Mouse (Mus musculus) stomach, postnatal 0 days (tissue): Measurements from ENCODE around the gene Psors1c2. TPM values are rescaled to one million over a fixed set of nuclear protein-coding genes. Genes with fewer than 3 reads are reported as not detected.
A peak's percentile ranks its signal among the peaks of the same experiment; 100 is the strongest.

Experiments
- ATAC-seq: fragments of 200-750 bp; cut with Nextera tagmentation; 2 replicates; pipeline ENCODE4 v1.8.0; 2017; ENCODE audit not compliant: low FRiP score, low TSS enrichment
- DNase-seq: peaks from one replicate; pipeline ENCODE4 v3.0.0-alpha.2; 2016; ENCODE audit warnings: low spot score
- H3K27ac ChIP-seq: fragments of 300-500 bp; sonication (generic); replicated peaks from 2 replicates; pipeline ENCODE4 v1.5.1; 2014; ENCODE audit warnings: mild to moderate bottlenecking, control low read depth
- H3K27me3 ChIP-seq: fragments of 300-500 bp; sonication (generic); 2 replicates; pipeline ENCODE4 v1.6.1; 2014; ENCODE audit warnings: low read length; ENCODE audit not compliant: control insufficient read depth, insufficient read depth
- H3K36me3 ChIP-seq: fragments of 300-500 bp; sonication (generic); 2 replicates; pipeline ENCODE4 v1.6.1; 2014; ENCODE audit warnings: low read length, mixed read lengths; ENCODE audit not compliant: control insufficient read depth, insufficient read depth
- H3K4me1 ChIP-seq: fragments of 300-500 bp; sonication (generic); replicated peaks from 2 replicates; pipeline ENCODE4 v1.6.1; 2014; ENCODE audit warnings: antibody characterized with exemption; ENCODE audit not compliant: control insufficient read depth, insufficient read depth
- H3K4me2 ChIP-seq: fragments of 300-500 bp; sonication (generic); replicated peaks from 2 replicates; pipeline ENCODE4 v1.6.1; 2014; ENCODE audit warnings: low read depth, mild to moderate bottlenecking, control low read depth, moderate library complexity
- H3K4me3 ChIP-seq: fragments of 300-500 bp; sonication (generic); 2 replicates; pipeline ENCODE4 v1.5.1; 2014; ENCODE audit warnings: low read depth, low read length, control low read depth
- H3K9ac ChIP-seq: fragments of 300-500 bp; sonication (generic); 2 replicates; pipeline ENCODE4 v1.6.1; 2014; ENCODE audit warnings: mild to moderate bottlenecking, low read length, control low read depth, mixed read lengths
- H3K9me3 ChIP-seq: fragments of 300-500 bp; sonication (generic); 2 replicates; pipeline ENCODE4 v1.6.1; 2016; ENCODE audit warnings: low read length; ENCODE audit not compliant: control insufficient read depth
- CTCF ChIP-seq: IDR thresholded peaks from 2 replicates; pipeline ENCODE4 v1.5.1; 2016; ENCODE audit warnings: antibody characterized with exemption, low read depth, mild to moderate bottlenecking, moderate library complexity
- EP300 ChIP-seq: optimal IDR thresholded peaks from 2 replicates; pipeline ENCODE3; 2016; ENCODE audit warnings: antibody characterized with exemption
- WGBS: fragments of 180-500 bp; shearing (Covaris S2); extraction: QIAGEN DNeasy Blood & Tissue Kit; methylation state at CpG from one replicate; pipeline ENCODE4 v1.1.7; 2014; 5-methylcytosine and 5-hydroxymethylcytosine counted together
- polyA plus RNA-seq: library from polyadenylated mRNA; unstranded; fragments of >200 nt; fragmentation: Nextera tagmentation; extraction: Ambion mirVana; gene quantifications from 2 replicates; pipeline ENCODE4 v1.2.1, GENCODE M21; 2015

The Psors1c2 gene
- 66.1 and 66.8 TPM in 2 replicates for polyA plus RNA-seq

DNA sequence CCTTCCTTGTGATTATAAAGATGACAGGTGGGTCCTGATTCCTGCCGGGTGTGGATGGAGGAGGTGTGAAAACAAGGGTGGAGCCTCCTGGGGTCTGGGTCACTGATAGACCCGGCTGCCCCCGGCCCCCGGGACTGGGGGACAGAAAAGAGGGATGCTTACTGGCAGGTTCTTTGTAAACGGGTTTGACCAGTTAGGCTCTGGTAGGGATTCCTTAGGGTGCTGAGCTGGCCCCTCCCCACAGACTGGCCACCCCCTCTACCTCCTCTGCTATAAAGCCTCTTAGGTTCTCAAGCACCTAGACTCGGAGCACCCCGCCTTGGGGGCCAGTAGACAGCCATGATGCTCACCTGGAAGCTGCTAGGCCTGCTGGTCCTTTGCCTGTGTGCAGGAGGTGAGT, at the start of gene Psors1c2:
Psors1c2 (plus strand) TSS at position 301 of the 400 bp plus-strand sequence.
- WGBS, result 26% methylated on average over 7 of the region's 7 CpGs
- TF ChIP-seq EP300 (no peak), CTCF (no peak)
- Histone ChIP-seq H3K4me3 (no peak within 1 kb of the TSS), H3K36me3 (peaks cover 9% of the 10 kb centered on the region; the same call in 1 of the 2 replicates), H3K27ac (no peak within 1 kb of the TSS), H3K9me3 (no peaks in the 10 kb centered on the region), H3K27me3 (no peaks in the 10 kb centered on the region), H3K4me2 (no peak within 1 kb of the TSS), H3K4me1 (no peaks in the 10 kb centered on the region), H3K9ac (peak within 1 kb of the TSS; percentile 4; the same call in 1 of the 2 replicates)
- DNase-seq (no peak), ATAC-seq (no peak)

DNA sequence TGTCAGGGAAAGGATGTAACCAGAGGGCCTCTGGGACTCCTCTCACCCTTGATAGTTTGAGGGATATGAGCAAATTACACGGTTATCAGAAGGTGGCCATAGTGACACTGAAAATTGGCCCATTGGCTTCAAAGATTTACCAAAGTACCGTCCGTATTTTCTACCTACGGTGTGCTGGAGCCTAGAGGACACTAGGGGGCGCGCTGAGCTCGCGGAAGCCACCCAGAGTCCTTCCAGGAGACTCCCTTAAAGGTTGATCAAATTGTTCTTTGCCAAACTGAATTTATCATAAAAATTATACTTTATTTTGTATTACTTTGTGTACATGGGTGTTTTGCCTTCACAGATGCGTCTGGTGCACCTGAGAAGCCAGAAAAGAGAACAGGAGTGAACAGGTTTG, 48.9 kb upstream of the Psors1c2 start:
- TF ChIP-seq EP300 (no peak), CTCF (peak; percentile 93)
- H3K9me3 ChIP-seq, result no peaks in the 10 kb centered on the region
- H3K4me3 ChIP-seq, result no peak overlapping the region
- no peak overlapping the region for H3K4me2 ChIP-seq
- WGBS, result under 1% methylated on average over 9 of the region's 9 CpGs
- no peaks in the 10 kb centered on the region for H3K4me1 ChIP-seq
- H3K9ac ChIP-seq, result no peak overlapping the region
- no peak overlapping the region for H3K27ac ChIP-seq
- ATAC-seq, result no peak
- no peaks in the 10 kb centered on the region for H3K36me3 ChIP-seq
- no peaks in the 10 kb centered on the region for H3K27me3 ChIP-seq
- peak; percentile 67 for DNase-seq

DNA sequence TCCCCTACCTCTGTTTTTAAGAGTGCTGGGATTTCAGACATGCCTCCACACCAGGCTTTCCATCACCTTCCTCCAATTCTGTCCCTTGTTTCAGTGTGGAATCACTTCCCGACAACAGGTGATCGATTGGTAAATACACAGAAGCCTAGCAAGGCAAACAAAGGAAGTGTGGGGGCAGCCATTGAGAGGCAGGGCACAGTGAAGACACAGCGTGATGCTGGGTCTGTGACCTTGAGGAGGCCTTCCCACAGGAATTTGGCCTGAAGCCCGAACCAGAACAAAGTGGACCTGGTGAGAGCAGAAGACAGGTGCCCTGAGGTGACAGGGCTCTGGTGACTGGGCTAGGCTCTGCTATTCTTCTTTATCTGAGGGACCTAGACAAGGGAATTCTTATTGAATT, 47.3 kb upstream of the Psors1c2 start:
- WGBS, result 16% methylated on average over 4 of the region's 4 CpGs
- Histone ChIP-seq H3K4me2 (no peak overlapping the region), H3K9ac (no peak overlapping the region), H3K9me3 (no peaks in the 10 kb centered on the region), H3K27me3 (no peaks in the 10 kb centered on the region), H3K27ac (no peak overlapping the region), H3K36me3 (no peaks in the 10 kb centered on the region), H3K4me1 (no peaks in the 10 kb centered on the region), H3K4me3 (no peak overlapping the region)
- no peak for TF ChIP-seq CTCF
- TF ChIP-seq EP300, result no peak
- ATAC-seq, result no peak; the same call in 1 of the 2 replicates
- DNase-seq, result peak; percentile 25

DNA sequence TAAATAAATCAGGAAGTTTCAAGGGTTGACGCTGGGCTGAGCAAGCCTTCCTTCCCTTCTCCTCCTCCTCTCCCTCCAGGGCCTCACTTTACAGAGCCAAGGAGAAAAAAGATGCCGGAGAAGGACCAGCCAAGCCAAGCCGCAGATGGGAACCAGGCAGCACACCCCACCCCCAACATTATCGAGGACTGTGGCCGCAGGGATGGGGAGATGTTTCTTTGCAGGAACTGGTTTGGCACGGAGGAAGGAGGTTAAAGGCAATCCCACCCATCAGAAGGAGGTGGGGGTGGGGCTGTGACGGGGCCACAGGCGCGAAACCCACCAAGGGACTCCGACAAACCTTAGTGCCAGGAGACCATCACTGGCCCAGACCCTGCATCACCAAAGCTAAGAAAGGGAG, 46.3 kb upstream of the Psors1c2 start:
- Histone ChIP-seq H3K4me2 (no peak overlapping the region), H3K27me3 (no peaks in the 10 kb centered on the region), H3K36me3 (no peaks in the 10 kb centered on the region), H3K9me3 (no peaks in the 10 kb centered on the region), H3K4me3 (no peak overlapping the region), H3K4me1 (no peaks in the 10 kb centered on the region), H3K27ac (no peak overlapping the region), H3K9ac (no peak overlapping the region)
- no peak for TF ChIP-seq CTCF
- WGBS, result 44% methylated on average over 10 of the region's 10 CpGs
- ATAC-seq (no peak), DNase-seq (no peak)

DNA sequence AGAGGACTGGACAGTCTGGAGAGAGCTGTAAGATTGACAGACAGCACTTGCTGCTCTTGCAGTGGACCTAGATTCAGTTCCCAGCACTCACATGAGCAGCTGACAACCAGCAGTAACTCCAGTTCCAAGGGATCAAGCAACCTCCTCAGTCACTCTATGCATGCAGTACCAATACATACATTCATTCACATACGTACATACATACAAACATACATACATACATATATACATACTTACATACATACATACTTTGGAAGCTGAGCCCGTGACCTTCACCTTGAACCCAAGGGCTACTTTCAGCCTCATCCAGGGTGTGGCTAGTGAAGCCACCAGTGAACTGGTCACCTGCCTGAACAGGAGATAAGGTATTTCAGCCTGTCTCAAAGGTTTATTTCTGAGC, 45.0 kb upstream of the Psors1c2 start:
- 95% methylated on average over 2 of the region's 2 CpGs for WGBS
- H3K27ac ChIP-seq, result no peak overlapping the region
- no peaks in the 10 kb centered on the region for H3K27me3 ChIP-seq
- no peaks in the 10 kb centered on the region for H3K4me1 ChIP-seq
- TF ChIP-seq CTCF, result no peak
- TF ChIP-seq EP300, result no peak
- no peaks in the 10 kb centered on the region for H3K9me3 ChIP-seq
- ATAC-seq, result no peak
- no peak for DNase-seq
- H3K36me3 ChIP-seq, result no peaks in the 10 kb centered on the region
- no peak overlapping the region for H3K4me3 ChIP-seq
- H3K9ac ChIP-seq, result no peak overlapping the region
- H3K4me2 ChIP-seq, result no peak overlapping the region

DNA sequence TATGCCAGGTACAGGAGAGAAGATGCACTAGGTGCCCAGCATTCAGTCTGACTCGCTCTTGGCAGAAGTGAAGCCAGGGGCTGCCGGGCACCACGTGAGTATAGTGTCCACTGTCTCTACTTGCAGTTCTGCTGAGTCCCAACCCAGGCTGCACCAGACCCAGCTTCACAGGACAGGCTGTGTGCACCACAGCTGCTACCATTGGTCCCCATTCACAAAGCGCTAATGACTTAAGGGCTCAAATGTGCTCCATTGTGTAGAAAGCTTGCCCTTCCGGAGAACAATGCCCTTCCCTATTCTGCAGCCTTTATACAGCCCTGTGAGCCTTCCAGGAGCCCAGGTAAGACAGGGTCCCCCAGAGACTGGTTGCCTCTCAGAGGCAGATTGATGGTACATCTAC, 42.7 kb upstream of the Psors1c2 start:
- Histone ChIP-seq H3K4me2 (no peak overlapping the region), H3K4me1 (no peaks in the 10 kb centered on the region), H3K27ac (no peak overlapping the region), H3K9me3 (no peaks in the 10 kb centered on the region), H3K4me3 (no peak overlapping the region), H3K27me3 (no peaks in the 10 kb centered on the region), H3K9ac (no peak overlapping the region), H3K36me3 (no peaks in the 10 kb centered on the region)
- TF ChIP-seq EP300 (no peak), CTCF (no peak)
- ATAC-seq, result no peak
- WGBS, result 60% methylated on average over 5 of the region's 5 CpGs
- no peak for DNase-seq
